Mouse (Mus musculus) neural tube, embryonic 10.5 days (tissue): ENCODE measurements around the gene Timm17b.

ENCODE experiments used
- DNase-seq: peaks from one replicate; pipeline ENCODE4 v3.0.0-alpha.2; 2017; ENCODE audit warnings: low spot score; ENCODE audit errors: extremely low spot score

The Timm17b gene

DNA sequence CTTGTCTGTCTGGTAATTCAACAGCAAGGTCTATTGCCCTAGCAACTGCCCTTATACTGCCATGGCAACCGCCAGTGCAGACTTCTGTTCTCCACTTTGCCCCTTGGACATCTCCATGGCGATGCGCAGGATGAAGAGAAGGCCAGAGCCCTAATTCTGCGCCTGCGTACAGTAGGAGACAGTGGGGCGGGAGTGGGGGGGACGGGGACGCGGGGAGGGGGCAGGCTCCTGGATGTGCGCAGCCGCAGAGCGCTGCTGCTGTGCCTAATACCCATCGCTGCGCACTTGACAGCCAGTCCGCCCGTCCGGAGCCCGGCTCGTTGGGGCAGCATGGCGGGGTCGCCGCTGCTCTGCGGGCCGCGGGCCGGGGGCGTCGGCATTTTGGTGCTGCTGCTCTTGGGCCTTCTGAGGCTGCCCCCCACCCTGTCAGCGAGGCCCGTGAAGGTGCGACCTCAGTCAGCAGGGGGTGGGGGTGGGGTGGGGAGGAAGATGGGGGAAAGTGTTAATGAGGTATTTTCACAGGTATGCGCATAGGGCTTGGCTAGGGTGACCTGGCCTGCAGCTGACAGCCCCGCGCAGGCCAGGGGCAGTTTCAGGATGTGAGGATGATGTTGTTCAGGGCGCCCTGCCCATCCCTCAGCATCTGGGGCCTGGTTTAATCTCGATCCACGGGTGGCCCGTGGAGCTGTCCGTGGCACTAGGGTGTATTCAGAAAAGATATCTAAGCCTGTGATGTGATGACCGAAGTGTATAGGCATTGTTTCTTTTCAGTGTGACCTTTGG is 20.6 kb downstream of the Timm17b start, which contains the start of gene Pcsk1n:
Gene Pcsk1n, plus strand, starts transcription at position 222 of the 783 bp plus-strand sequence.
- peak; percentile 42 for DNase-seq

DNA sequence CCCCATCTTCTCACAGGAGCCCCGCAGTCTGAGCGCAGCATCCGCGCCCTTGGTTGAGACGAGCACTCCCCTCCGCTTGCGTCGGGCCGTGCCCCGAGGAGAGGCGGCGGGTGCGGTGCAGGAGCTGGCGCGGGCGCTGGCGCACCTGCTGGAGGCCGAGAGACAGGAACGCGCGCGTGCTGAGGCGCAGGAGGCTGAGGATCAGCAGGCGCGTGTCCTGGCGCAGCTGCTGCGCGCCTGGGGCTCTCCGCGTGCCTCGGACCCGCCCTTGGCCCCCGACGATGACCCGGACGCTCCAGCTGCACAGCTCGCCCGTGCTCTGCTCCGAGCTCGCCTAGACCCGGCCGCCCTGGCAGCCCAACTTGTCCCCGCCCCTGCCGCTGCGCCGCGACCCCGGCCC is 22.9 kb downstream of the Timm17b start:
- DNase-seq = peak; percentile 35

DNA sequence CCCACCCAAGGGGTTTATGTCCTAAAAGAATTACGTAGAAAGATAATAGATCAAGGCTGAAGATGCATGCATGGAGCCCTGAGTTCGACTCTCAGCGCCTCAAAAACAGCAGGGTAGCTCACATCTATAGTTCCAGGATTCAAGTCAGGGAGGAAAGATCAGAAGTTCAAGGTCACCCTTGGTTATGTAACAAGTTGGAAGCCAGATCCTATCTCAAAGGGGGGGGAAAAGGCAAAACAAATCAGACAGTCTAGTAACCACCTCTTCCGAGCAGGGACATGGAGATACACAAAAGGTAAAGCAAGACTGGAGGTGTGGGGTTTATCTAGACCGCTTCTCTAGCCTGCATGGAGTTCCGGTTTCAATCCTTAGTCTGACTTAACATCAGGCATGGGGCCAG is 27.1 kb downstream of the Timm17b start:
- DNase-seq = no peak

DNA sequence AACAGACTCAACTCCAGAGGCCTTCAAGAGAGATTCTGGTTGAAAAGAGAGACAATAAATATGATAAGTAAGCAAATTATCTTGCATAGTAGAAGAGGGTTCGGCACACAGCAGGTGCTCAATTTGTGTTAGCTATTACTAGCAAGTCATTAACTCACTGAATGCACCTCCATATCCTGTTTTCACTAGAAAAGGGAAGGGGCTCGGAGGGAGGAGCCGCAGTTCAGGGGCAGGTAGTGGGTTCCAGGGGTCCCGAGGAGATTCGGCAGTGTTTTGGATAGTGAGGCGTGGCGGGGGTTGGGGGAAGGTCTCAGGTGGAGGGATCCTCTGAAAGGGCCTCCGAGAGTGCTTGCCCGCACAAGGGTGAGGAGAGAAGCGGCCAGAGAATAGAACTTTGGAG is 28.0 kb downstream of the Timm17b start:
- no peak for DNase-seq

DNA sequence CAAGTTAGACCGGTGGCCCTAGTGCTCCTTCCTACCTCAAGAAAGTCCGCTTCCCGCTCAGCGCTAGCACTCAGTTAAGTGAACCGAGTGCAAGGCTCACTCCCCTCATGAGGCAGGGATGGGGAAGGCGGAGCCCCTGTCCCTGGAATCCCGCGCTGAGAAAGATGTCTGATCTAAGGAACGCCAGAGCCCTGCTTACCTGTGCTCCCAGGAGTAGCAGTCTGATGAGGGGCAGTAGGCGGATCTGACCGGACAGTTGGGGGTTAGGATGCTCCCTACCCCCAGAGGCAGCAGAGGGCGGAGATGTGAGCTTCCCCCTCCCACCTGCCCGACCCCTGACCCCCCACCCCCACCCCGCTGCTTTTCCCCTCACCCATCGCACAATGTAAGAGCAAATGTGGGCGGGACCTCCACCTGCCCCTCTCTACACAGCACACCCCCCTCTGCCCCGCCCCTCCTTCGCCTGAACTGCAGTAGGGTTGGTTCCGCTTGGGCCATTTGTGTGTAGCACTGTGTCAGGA is 29.2 kb downstream of the Timm17b start, which contains the start of gene Eras:
Gene Eras, minus strand, starts transcription at position 338 of the 521 bp plus-strand sequence.
- DNase-seq = no peak

DNA sequence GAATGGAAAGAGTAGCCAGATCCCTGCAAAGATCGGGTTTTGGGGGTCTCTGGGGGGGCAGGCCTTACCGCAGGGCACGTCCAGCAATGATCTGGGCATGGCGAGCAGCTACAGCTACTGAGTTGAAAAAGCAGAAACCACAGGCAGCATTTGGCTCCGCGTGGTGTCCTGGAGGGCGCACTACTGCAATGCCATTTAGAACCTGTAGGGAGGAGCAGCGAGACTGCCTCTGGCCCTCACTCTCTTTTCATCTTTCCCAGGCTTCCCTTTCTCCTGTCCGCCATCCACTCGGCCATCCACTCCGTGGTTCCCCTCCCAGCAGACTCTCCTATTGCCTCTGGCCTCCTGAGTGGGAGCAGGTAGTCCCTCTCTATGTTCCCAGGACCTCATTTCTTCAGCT is 37.7 kb downstream of the Timm17b start:
- no peak for DNase-seq

DNA sequence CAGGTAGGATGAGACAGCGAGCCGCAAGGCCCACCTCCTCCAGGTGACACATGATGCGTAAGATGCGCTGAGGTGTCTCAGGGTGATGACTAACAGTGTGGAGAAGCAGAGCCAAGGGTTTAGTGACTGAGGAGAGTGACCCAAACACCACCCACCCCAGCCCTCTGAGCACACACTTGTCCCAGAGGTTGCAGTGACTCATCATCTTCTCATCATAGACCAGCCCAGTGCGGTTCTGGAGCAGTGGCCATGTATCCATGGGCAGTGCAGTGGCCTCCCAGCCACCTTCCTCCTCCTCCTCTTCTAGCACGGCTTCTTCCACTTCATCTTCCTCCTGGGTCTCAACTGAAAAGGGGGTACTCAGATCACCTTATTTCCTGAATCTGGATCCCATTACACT is 38.5 kb downstream of the Timm17b start:
- no peak for DNase-seq

DNA sequence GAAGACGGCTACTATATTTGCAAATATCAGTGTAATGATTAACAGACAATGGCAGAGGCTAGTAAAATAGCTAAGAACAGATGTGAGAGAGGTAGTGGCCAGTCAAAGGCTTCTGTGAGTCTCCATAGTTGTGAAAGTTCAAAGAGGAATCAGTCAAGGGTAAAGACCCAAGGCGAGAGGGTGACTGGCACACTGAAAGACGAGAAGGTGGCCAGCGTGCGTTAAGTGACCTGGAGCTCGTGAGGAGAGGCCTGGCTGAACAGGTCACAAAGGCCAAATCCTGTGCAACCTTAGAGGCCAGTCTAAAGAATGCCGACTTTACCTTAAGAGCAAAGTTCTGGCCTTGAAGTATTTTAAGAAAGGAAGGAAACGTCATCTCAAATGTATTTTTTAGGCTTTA is 46.5 kb downstream of the Timm17b start:
- no peak for DNase-seq

DNA sequence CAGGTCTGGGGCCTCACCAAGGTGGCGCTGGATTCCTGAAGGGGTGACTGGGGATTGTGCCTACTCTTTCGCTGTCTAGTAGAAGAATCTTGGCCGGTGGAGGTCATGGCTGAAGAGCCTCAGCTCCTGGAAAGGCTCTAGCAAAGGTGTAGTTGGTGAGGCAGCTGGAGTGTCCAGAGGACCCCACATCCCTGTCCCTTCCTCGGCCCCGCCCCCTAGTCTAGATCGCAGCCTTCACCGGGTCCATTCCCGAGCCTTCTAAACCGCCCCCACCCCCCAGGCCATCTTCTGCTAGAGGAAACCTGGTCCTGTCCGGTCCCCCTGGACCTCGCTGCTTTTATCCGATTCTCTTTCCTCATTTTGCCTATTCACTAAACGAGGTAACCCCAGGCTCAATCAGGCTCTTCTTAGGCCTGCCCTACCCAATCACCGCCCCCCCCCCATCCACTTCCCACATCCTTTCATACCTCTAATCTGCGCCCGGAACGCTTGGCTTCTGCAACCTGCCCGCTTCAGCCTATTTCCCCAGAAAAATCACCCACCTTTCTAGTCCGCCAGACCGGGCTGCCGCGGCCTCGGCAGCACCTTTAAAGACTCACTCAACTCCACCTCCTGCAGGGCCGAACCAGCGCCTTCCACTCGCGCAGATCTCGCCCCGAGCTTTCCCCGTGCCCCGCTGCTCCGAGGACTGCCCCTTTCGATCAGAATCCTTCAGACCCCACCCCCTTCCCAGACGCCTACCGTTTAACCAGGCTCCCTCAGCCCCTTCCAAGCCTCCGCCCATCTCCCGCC is 48.1 kb downstream of the Timm17b start, which contains the start of gene Hdac6:
Gene Hdac6, minus strand, starts transcription at position 782 of the 792 bp plus-strand sequence.
- peak; percentile 24 for DNase-seq

DNA sequence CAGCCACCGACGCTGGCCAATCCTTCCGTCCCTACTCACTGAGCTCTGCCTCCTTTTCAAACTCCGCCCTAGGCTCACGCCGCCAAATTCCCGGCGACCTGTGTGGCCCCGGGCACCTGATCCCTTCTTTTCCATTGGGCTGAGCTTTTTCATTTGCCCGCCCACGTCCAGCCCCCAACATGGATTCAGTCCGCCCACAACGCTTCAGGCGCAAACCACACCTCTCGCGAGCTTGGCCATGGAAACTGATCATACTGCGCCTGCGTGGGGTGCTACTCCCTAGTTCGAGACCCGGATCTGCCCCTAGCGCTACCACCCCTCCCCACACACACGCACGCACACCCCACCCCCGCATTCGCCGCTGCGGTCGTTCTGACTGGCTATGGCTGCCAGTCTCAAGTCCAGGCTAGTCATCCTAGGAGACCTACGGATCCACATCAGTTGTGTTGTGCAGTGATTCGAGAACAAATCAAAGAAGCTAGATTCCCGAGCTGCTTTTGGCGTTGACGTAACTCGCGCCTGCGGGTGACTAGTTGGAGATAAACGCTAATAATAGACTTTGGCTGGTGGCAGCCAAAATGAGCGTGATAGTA is 48.8 kb downstream of the Timm17b start:
- peak; percentile 88 for DNase-seq

DNA sequence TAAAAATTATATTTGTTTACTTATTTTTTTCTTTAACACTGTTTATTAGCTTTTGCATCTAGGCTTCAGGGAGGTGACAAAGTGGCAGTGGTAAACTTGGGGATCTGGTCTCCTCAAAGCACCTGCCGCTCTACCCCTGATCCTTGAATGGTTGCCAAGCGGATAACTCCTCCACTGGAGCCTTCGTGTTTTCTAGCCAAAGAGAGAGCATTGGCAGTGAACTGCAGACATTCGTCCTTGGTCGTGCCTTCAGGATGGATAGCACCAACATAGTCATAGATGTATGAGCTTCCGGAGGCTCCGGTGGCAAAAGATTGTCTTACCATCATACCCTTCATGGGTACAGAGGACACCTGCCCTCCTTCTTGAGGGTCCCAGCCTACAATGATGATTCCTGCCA is 50.9 kb downstream of the Timm17b start:
- no peak for DNase-seq
